Mouse (Mus musculus) neural tube, embryonic 14.5 days (tissue): ENCODE measurements around the gene Cygb. TPM values are rescaled to one million over a fixed set of nuclear protein-coding genes. Genes with fewer than 3 reads are reported as not detected.
"Not testable (repeated sequence)": the region's sequence is repeated elsewhere in the genome, so short reads cannot be mapped to it uniquely, and the experiment has no call there.

Experiments used
- ATAC-seq: fragments of 200-750 bp; cut with Nextera tagmentation; 2 replicates; pipeline ENCODE4 v1.8.0; 2017; ENCODE audit warnings: low read depth, mild to moderate bottlenecking, moderate TSS enrichment, moderate library complexity
- H3K27ac ChIP-seq: fragments of 300-500 bp; sonication (generic); 2 replicates; pipeline ENCODE4 v1.5.1; 2014; ENCODE audit warnings: low read depth, mild to moderate bottlenecking, control low read depth, low read length, moderate library complexity, mixed read lengths
- H3K27me3 ChIP-seq: fragments of 300-500 bp; sonication (generic); 2 replicates; pipeline ENCODE4 v1.6.1; 2014; ENCODE audit warnings: low read length; ENCODE audit not compliant: control insufficient read depth, insufficient read depth
- H3K36me3 ChIP-seq: fragments of 300-500 bp; sonication (generic); 2 replicates; pipeline ENCODE4 v1.6.1; 2014; ENCODE audit warnings: low read length, mixed read lengths; ENCODE audit not compliant: control insufficient read depth, insufficient read depth
- H3K4me1 ChIP-seq: fragments of 300-500 bp; sonication (generic); 2 replicates; pipeline ENCODE4 v1.6.1; 2014; ENCODE audit warnings: low read length; ENCODE audit not compliant: control insufficient read depth, insufficient read depth
- H3K4me2 ChIP-seq: fragments of 300-500 bp; sonication (generic); 2 replicates; pipeline ENCODE4 v1.6.1; 2014; ENCODE audit warnings: mild to moderate bottlenecking, low read depth, low read length, control low read depth
- H3K4me3 ChIP-seq: fragments of 300-500 bp; sonication (generic); 2 replicates; pipeline ENCODE4 v1.5.1; 2014; ENCODE audit warnings: low read depth, low read length, control low read depth, mixed read lengths
- H3K9ac ChIP-seq: fragments of 300-500 bp; sonication (generic); replicated peaks from 2 replicates; pipeline ENCODE4 v1.6.1; 2014; ENCODE audit warnings: low read depth, mild to moderate bottlenecking, control low read depth, low read length, mixed read lengths
- H3K9me3 ChIP-seq: fragments of 300-500 bp; sonication (generic); 2 replicates; pipeline ENCODE4 v1.6.1; 2016; ENCODE audit warnings: low read length; ENCODE audit not compliant: control insufficient read depth
- WGBS: fragments of 180-500 bp; shearing (Covaris S2); extraction: QIAGEN DNeasy Blood & Tissue Kit; methylation state at CpG from one replicate; pipeline ENCODE4 v1.1.7; 2014; 5-methylcytosine and 5-hydroxymethylcytosine counted together
- polyA plus RNA-seq: library from polyadenylated mRNA; unstranded; fragments of >200 nt; fragmentation: Nextera tagmentation; extraction: Ambion mirVana; gene quantifications from 2 replicates; pipeline ENCODE4 v1.2.1, GENCODE M21; 2014

Gene Cygb
- polyA plus RNA-seq, 1 experiment from 2014 or later: 29.1 TPM

DNA sequence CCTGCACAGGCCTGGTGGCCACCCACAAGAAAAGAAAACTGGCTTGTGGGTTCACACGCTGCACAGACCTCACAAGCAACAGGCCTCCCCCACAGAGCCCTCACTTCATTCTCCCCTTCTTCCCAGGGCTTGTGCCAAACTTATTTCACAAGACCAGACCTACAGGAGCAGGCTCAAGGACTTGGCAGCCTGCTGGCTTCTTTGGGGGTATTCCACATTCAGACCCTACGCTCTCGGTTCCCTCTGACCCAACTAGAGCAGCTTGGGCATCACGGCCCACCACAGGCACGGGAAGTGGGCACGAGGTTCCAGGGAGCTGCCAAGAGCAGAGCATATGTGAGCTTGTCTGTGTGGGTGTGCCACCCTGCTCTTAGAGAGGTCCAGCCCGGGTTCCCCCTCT, 36.5 kb downstream of the Cygb start:
- Histone ChIP-seq H3K9me3 (no peaks in the 10 kb centered on the region), H3K4me3 (no peak overlapping the region), H3K4me2 (no peak overlapping the region), H3K4me1 (peaks cover 21% of the 10 kb centered on the region), H3K27me3 (no peaks in the 10 kb centered on the region), H3K36me3 (no peaks in the 10 kb centered on the region), H3K9ac (no peak overlapping the region), H3K27ac (no peak overlapping the region)
- 90% methylated on average over 7 of the region's 7 CpGs for WGBS
- ATAC-seq: no peak

GRCm38 (mm10) chr11:116616438-116617118, 37.5 kb downstream of the Cygb start:
- no peak overlapping the region for H3K4me2 ChIP-seq
- no peak overlapping the region for H3K27ac ChIP-seq
- WGBS: 76% methylated on average over 10 of the region's 10 CpGs

DNA sequence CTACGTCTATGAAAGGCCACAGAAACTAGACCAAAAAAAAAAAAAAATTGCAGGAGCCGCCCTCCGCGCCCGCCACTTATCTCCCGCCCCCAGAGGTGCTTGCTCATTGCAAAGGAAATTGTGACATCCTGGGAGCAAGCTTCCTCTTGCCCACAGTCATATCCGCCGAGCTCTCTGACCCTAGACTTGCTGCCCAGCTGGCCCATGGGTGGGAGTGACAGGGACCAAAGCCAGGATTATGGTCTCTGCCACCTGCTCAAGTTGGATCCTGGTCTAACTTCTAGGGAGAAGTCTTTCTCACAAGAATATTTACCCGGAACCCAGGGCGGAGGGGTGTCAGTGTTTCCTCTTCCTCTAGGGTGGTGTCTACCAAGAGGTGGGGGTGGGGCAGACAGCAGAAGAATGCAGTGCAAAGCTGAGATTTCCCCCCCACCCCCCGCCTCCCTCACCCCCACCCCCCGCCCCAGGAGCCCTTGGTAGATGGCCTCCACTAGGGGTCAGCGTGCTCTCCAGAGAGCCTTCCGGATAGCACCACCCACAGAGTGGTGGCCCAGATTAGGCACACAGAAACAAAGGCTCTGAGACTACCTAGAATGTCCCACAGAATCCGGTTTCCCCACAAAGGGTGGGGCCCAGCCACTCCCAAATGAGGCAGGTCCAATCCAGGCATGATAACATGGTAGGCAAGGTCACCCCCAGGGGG, 38.2 kb downstream of the Cygb start:
- H3K9me3 ChIP-seq: no peaks in the 10 kb centered on the region
- WGBS: 61% methylated on average over 15 of the region's 15 CpGs

More at GRCm38 (mm10) chr11:116616438-116617118, 37.5 kb downstream of the Cygb start:
- Histone ChIP-seq H3K9me3 (no peaks in the 10 kb centered on the region), H3K4me3 (no peak overlapping the region), H3K4me1 (peaks cover 21% of the 10 kb centered on the region), H3K36me3 (no peaks in the 10 kb centered on the region), H3K9ac (no peak overlapping the region), H3K27me3 (no peaks in the 10 kb centered on the region)
- no peak for ATAC-seq

DNA sequence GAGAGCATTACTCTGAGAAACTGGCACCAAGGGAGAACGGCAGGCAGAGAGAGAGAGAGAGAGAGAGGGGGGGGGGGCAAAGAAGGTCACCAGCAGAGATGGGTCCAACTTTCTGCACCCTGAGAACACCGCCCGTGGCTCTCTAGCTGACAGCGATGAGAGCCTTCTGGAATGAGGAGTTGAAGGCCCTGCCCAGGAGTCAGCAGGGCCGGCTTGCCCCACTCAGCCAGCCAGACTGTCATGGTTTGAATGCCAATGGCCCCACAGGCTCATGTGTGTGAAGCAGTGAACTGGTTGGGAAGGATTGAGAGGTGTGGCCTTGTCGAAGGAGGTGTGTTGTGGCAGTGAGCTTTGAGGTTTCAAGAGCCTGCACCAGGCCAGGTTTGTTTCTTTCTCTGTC, 40.9 kb downstream of the Cygb start:
- Histone ChIP-seq H3K27me3 (no peaks in the 10 kb centered on the region), H3K4me1 (no peaks in the 10 kb centered on the region), H3K9me3 (no peaks in the 10 kb centered on the region), H3K9ac (no peak overlapping the region), H3K4me2 (no peak overlapping the region), H3K36me3 (no peaks in the 10 kb centered on the region), H3K27ac (no peak overlapping the region), H3K4me3 (no peak overlapping the region)
- 96% methylated on average over 6 of the region's 6 CpGs for WGBS
- no peak for ATAC-seq

More for the DNA sequence above, 38.2 kb downstream of the Cygb start:
- Histone ChIP-seq H3K9ac (no peak overlapping the region), H3K36me3 (no peaks in the 10 kb centered on the region), H3K4me3 (no peak overlapping the region), H3K4me2 (no peak overlapping the region), H3K27ac (no peak overlapping the region), H3K4me1 (peaks cover 17% of the 10 kb centered on the region), H3K27me3 (no peaks in the 10 kb centered on the region)
- ATAC-seq: no peak

GRCm38 (mm10) chr11:116612554-116612953, 41.6 kb downstream of the Cygb start:
- H3K9me3 ChIP-seq: no peaks in the 10 kb centered on the region
- H3K27me3 ChIP-seq: no peaks in the 10 kb centered on the region
- no peak overlapping the region for H3K9ac ChIP-seq
- H3K4me3 ChIP-seq: no peak overlapping the region
- H3K4me1 ChIP-seq: no peaks in the 10 kb centered on the region
- 94% methylated on average over 1 of the region's 1 CpGs for WGBS
- no peaks in the 10 kb centered on the region for H3K36me3 ChIP-seq
- no peak overlapping the region for H3K27ac ChIP-seq
- H3K4me2 ChIP-seq: no peak overlapping the region
- no peak for ATAC-seq

GRCm38 (mm10) chr11:116611883-116612282, 42.2 kb downstream of the Cygb start:
- WGBS: 95% methylated on average over 9 of the region's 9 CpGs
- Histone ChIP-seq H3K4me2 (no peak overlapping the region), H3K9ac (no peak overlapping the region), H3K36me3 (no peaks in the 10 kb centered on the region), H3K27me3 (no peaks in the 10 kb centered on the region), H3K27ac (no peak overlapping the region), H3K4me1 (no peaks in the 10 kb centered on the region), H3K4me3 (no peak overlapping the region), H3K9me3 (no peaks in the 10 kb centered on the region)
- no peak for ATAC-seq

- H3K4me1 ChIP-seq, H3K9ac ChIP-seq, H3K27ac ChIP-seq, H3K9me3 ChIP-seq, H3K4me3 ChIP-seq, H3K4me2 ChIP-seq, H3K27me3 ChIP-seq, H3K36me3 ChIP-seq, ATAC-seq: not testable (repeated sequence)
- WGBS: 85% methylated on average over 9 of the region's 9 CpGs
Measured at GRCm38 (mm10) chr11:116611168-116611567, 42.9 kb downstream of the Cygb start.

DNA sequence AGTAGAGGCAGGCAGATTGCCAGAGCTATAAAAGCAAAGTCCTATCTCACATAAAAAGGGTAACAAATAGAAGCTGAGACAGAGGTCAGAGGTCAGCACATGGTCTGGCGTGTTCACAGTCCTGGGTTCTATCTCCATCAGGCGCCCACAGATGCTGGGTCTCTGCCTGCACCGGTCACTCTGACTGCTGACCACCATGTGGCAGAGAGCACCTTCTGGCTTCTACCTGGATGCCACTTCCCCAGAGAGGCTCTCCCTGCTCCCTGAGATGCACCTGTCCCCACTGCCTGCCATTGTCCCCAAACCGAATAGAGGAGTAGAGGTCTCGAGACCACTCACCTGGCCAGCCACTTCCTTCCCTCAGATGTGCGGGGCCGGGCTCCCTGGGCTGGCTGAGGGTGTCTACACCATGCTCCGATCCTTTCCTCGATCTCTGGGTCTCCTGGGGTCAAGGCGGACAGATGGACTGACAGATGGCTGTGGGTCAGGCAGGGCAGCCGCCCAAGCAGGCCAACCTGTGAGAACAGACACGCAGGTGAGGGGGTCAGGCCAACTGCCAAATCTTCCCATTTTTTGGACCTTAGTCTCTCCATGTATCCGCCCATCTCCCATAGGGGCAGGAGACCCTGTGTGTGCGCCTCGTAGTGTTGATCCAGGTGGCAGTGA, 44.0 kb downstream of the Cygb start:
- 84% methylated on average over 15 of the region's 15 CpGs for WGBS
- H3K4me1 ChIP-seq: no peaks in the 10 kb centered on the region
- no peak overlapping the region for H3K27ac ChIP-seq
- no peak overlapping the region for H3K4me3 ChIP-seq
- no peaks in the 10 kb centered on the region for H3K27me3 ChIP-seq
- H3K9me3 ChIP-seq: no peaks in the 10 kb centered on the region
- no peak for ATAC-seq
- no peak overlapping the region for H3K9ac ChIP-seq
- no peaks in the 10 kb centered on the region for H3K36me3 ChIP-seq
- H3K4me2 ChIP-seq: no peak overlapping the region

DNA sequence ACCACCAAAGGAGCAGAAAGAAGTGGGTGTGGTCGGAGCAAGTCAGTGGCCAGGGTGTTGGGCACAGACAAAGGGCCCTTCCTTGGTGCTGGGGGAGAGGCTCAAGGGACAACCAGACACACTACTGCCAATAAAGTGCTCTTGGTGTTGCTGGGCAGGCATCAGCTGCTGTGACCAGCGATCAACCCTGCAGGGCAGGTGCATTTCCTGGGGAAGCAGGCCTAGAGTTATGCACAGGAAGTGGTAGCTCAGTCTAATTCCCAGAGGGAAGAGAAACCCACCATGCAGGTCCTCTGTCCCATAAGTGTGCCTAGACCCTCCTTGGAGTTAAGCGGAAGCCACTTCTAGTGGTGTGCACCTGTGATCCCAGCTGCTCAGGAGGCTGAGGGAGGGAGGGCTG, 46.4 kb downstream of the Cygb start:
- Histone ChIP-seq H3K4me1 (no peaks in the 10 kb centered on the region), H3K4me3 (no peak overlapping the region), H3K27me3 (no peaks in the 10 kb centered on the region), H3K9me3 (no peaks in the 10 kb centered on the region), H3K4me2 (no peak overlapping the region), H3K27ac (no peak overlapping the region), H3K9ac (no peak overlapping the region), H3K36me3 (no peaks in the 10 kb centered on the region)
- no peak for ATAC-seq
- WGBS: 92% methylated on average over 3 of the region's 3 CpGs
